ENCODE assay signal across 17 mouse cellular contexts in genomic region chrX:167386647-167387046, GRCm38 (mm10).
"Had no signal": no experiment of that assay in that cellular context is flagged by ENCODE, and none has a peak within 500 bp of the region (broad histone marks: within the 10 kb centered on the region; RNA-seq: fewer than 3 reads in every experiment).

No protein-coding gene starts in this region.

- DNase-seq: kidney, adult 11 months; kidney, adult 8-10 months; kidney, postnatal 10 days; kidney, postnatal 36 days; layer of hippocampus, adult 9-11 months; liver, embryonic 13.5 days; retina, postnatal 1 day; thymus, adult 2 months; thymus, postnatal 14 days; thymus, postnatal 4 days had no signal

- H3K9ac ChIP-seq: intestine, embryonic 15.5 days; kidney, embryonic 15.5 days; liver, embryonic 13.5 days; midbrain, embryonic 12.5 days; midbrain, embryonic 15.5 days; neural tube, embryonic 13.5 days had no signal

- H3K27ac ChIP-seq: intestine, embryonic 15.5 days; kidney, embryonic 15.5 days; left cerebral cortex, adult 2 months; liver, embryonic 13.5 days; macrophage; midbrain, embryonic 12.5 days; midbrain, embryonic 15.5 days; neural tube, embryonic 13.5 days had no signal

- ATAC-seq: intestine, embryonic 15.5 days; midbrain, embryonic 15.5 days had no signal

- H3K4me2 ChIP-seq: intestine, embryonic 15.5 days; kidney, embryonic 15.5 days; liver, embryonic 13.5 days; midbrain, embryonic 12.5 days; midbrain, embryonic 15.5 days; neural tube, embryonic 13.5 days had no signal

- H3K4me3 ChIP-seq: intestine, embryonic 15.5 days; kidney, embryonic 15.5 days; left cerebral cortex, adult 2 months; liver, embryonic 13.5 days; midbrain, embryonic 12.5 days; midbrain, embryonic 15.5 days; neural tube, embryonic 13.5 days had no signal

- H3K9me3 ChIP-seq: intestine, embryonic 15.5 days; kidney, embryonic 15.5 days; liver, embryonic 13.5 days; midbrain, embryonic 12.5 days; midbrain, embryonic 15.5 days; neural tube, embryonic 13.5 days had no signal

- H3K4me1 ChIP-seq: intestine, embryonic 15.5 days; kidney, embryonic 15.5 days; midbrain, embryonic 12.5 days; midbrain, embryonic 15.5 days had no signal

- H3K36me3 ChIP-seq: intestine, embryonic 15.5 days; kidney, embryonic 15.5 days; liver, embryonic 13.5 days; midbrain, embryonic 12.5 days; midbrain, embryonic 15.5 days; neural tube, embryonic 13.5 days had no signal

- H3K27me3 ChIP-seq: liver, embryonic 13.5 days had no signal
